Mouse (Mus musculus) skeletal muscle tissue, postnatal 0 days (tissue): ENCODE results near the gene Prpf40a. TPM values are rescaled to one million over a fixed set of nuclear protein-coding genes. Genes with fewer than 3 reads are reported as not detected.

Experiments used
- polyA plus RNA-seq: library from polyadenylated mRNA; unstranded; fragments of >200 nt; fragmentation: Nextera tagmentation; extraction: Ambion mirVana; gene quantifications from 2 replicates; pipeline ENCODE4 v1.2.1, GENCODE M21; 2015

Prpf40a gene
- polyA plus RNA-seq, result 55.8 and 62.4 TPM in 2 replicates

DNA sequence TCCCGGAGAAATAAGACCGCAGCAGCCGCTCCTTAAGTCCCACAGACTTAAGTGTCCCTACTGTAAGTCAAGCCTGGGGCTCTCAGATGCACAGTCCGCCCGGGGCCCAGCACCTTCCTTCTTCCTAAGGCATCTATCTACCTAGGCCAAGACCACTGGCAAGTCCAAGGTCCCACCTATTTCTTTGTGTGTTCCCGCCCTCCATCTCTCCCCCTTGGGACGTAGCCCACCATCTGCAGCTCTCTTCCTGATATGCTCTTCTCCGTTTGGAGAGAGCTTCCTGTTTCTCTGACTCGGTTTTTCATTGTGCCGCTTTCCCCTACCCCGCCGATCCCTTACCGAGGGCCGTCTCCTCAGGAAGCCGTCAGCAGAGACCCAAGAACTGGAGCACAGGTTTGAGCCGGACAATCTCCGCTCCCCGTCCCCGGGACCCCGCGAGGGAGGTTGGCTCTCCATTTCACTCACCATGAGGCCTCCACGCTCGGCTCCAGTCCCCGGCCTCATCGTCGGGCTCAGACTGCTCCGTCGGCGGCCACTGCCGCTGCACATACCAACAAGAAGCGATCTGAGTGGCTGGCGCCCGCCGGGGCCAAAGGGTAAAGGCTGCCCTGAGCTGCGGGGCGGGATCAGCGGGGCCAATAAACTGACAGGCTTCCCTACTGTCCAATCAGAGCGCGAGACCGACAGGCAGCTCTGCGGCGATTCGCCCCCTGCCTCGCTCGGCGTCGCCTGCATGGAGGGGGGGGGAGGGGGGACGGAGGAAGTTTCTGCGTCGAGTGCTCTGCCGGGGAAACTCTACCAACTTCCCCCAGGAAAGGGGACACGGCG is at the start of gene Prpf40a:
Gene Prpf40a, minus strand, starts transcription at position 601 of the 828 bp plus-strand sequence.

DNA sequence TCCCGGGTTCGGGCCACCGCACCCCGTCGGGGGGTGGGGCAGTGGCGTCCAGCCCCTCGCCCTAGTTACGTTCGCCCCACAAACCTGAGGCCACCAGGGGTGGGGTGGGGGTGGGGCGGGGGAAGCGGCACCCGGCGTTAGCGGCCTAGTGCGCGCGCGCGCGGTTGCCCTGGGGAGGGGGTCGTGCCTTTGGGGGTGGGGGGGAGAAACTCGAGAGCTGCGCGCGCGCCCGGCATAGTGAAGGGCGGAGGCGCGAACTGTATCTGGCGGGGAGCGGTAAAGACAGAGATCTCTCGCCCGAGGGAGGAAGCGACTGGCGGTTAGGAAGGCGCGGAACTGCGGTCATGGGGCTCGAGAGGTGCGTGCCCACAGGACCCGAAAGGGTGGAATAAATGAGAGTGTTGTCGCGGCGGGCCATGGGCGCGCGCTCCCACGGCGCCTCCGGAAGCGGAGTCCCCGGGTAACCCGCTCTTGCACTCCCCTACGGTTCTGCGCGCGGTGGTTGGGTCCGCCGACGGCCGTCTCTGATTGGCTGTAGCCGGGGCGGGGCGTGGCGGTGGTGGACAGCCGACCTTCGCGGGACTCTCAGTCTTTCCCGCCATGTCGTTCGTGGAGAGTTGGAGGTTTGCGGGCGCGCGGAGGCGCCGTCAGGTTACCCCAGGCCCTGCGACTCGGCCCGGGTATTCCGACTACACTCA is 588 bp upstream of the Prpf40a start, which contains the start of gene Arl6ip6:
Gene Arl6ip6, plus strand, starts transcription at position 204 of the 698 bp plus-strand sequence.

Other genes starting within 250 kb of the Prpf40a start
- gene Arl6ip6, start 442 bp upstream of the Prpf40a start, polyA plus RNA-seq, result 21.6 and 22.3 TPM in 2 replicates